Mouse (Mus musculus) MEL-GATA-1-ER (cell line): Measurements from ENCODE around the gene Numa1.
A peak's percentile ranks its signal among the peaks of the same experiment; 100 is the strongest.

Experiments
- DNase-seq: peaks from one replicate; pipeline ENCODE4 v3.0.0-alpha.2; 2012; ENCODE audit warnings: low read depth; ENCODE audit errors: extremely low read depth

Numa1 gene

GRCm38 (mm10) chr7:101936996-101937395, 3.1 kb downstream of the Numa1 start:
- no peak for DNase-seq

- DNase-seq, result no peak
Measured at GRCm38 (mm10) chr7:101937569-101937968, 3.7 kb downstream of the Numa1 start.

GRCm38 (mm10) chr7:101938348-101938747, 4.4 kb downstream of the Numa1 start:
- no peak for DNase-seq

- DNase-seq, result no peak
Measured at GRCm38 (mm10) chr7:101939758-101940157, 5.8 kb downstream of the Numa1 start.

- DNase-seq, result peak; percentile 76
Measured at GRCm38 (mm10) chr7:101949008-101949407, 15.1 kb downstream of the Numa1 start.

- DNase-seq, result no peak
Measured at GRCm38 (mm10) chr7:101951648-101952047, 17.7 kb downstream of the Numa1 start.

GRCm38 (mm10) chr7:101952098-101952497, 18.2 kb downstream of the Numa1 start:
- no peak for DNase-seq

- no peak for DNase-seq
Measured at GRCm38 (mm10) chr7:101954163-101954562, 20.3 kb downstream of the Numa1 start.

- DNase-seq, result no peak
Measured at GRCm38 (mm10) chr7:101955276-101955675, 21.4 kb downstream of the Numa1 start.

GRCm38 (mm10) chr7:101955862-101956261, 22.0 kb downstream of the Numa1 start:
- no peak for DNase-seq

- no peak for DNase-seq
Measured at GRCm38 (mm10) chr7:101956481-101956880, 22.6 kb downstream of the Numa1 start.

GRCm38 (mm10) chr7:101956911-101957310, 23.0 kb downstream of the Numa1 start:
- no peak for DNase-seq

GRCm38 (mm10) chr7:101962829-101963228, 28.9 kb downstream of the Numa1 start:
- no peak for DNase-seq

- no peak for DNase-seq
Measured at GRCm38 (mm10) chr7:101963621-101964020, 29.7 kb downstream of the Numa1 start.

- DNase-seq, result no peak
Measured at GRCm38 (mm10) chr7:101964551-101964950, 30.6 kb downstream of the Numa1 start.

GRCm38 (mm10) chr7:101965606-101966005, 31.7 kb downstream of the Numa1 start:
- DNase-seq, result no peak

GRCm38 (mm10) chr7:101967256-101967655, 33.3 kb downstream of the Numa1 start:
- DNase-seq, result no peak

- DNase-seq, result no peak
Measured at GRCm38 (mm10) chr7:101968751-101969150, 34.8 kb downstream of the Numa1 start.

GRCm38 (mm10) chr7:101969694-101970428, 36.0 kb downstream of the Numa1 start:
- DNase-seq, result no peak

- DNase-seq, result peak; percentile 75
Measured at GRCm38 (mm10) chr7:101970429-101970775, 36.5 kb downstream of the Numa1 start.

- DNase-seq, result peak; percentile 54
Measured at GRCm38 (mm10) chr7:101970821-101971461, 37.0 kb downstream of the Numa1 start.

- DNase-seq, result no peak
Measured at GRCm38 (mm10) chr7:101971721-101972120, 37.8 kb downstream of the Numa1 start.

GRCm38 (mm10) chr7:101973730-101974129, 39.8 kb downstream of the Numa1 start:
- DNase-seq, result no peak
